Comparison of ENCODE assay signal across 13 mouse cellular contexts in genomic region chr9:77535021-77535744, GRCm38 (mm10). TPM values are rescaled to one million over a fixed set of nuclear protein-coding genes. Genes with fewer than 3 reads are reported as not detected.
DNase-seq lines count a peak whose midpoint lies in the region; ATAC-seq lines count a peak whose summit lies in the region.
"Had no signal": no experiment of that assay in that cellular context is flagged by ENCODE, and none has a peak within 500 bp of the region (broad histone marks: within the 10 kb centered on the region; RNA-seq: fewer than 3 reads in every experiment).

No protein-coding gene starts in this region.

- no peaks in the 10 kb centered on the region for H3K9me3 ChIP-seq in heart, embryonic 13.5 days
- H3K9me3 ChIP-seq in forebrain, embryonic 13.5 days (replicated peaks): no peaks in the 10 kb centered on the region
- no peaks in the 10 kb centered on the region for H3K9me3 ChIP-seq in neural tube, embryonic 15.5 days (replicated peaks)
- H3K9me3 ChIP-seq: liver, embryonic 13.5 days had no signal

- peak overlapping the region; percentile 55 for H3K4me2 ChIP-seq in heart, embryonic 13.5 days
- H3K4me2 ChIP-seq in forebrain, embryonic 13.5 days: peak overlapping the region; percentile 34
- peak overlapping the region; percentile 22; the same call in 1 of the 2 replicates for H3K4me2 ChIP-seq in neural tube, embryonic 15.5 days
- H3K4me2 ChIP-seq: liver, embryonic 13.5 days had no signal

- H3K27me3 ChIP-seq in heart, embryonic 13.5 days (replicated peaks): no peaks in the 10 kb centered on the region
- no peaks in the 10 kb centered on the region for H3K27me3 ChIP-seq in forebrain, embryonic 13.5 days
- H3K27me3 ChIP-seq in neural tube, embryonic 15.5 days (replicated peaks): no peaks in the 10 kb centered on the region
- H3K27me3 ChIP-seq: liver, embryonic 13.5 days had no signal

- 20% methylated on average over 17 of the region's 17 CpGs for WGBS in heart, embryonic 13.5 days
- 17% methylated on average over 17 of the region's 17 CpGs for WGBS in forebrain, embryonic 13.5 days
- WGBS in neural tube, embryonic 15.5 days: 30% methylated on average over 17 of the region's 17 CpGs

- H3K27ac ChIP-seq in heart, embryonic 13.5 days (replicated peaks): 0 out of 2 replicates have a peak overlapping the region, but pooled peaks have one; percentile 17
- H3K27ac ChIP-seq in forebrain, embryonic 13.5 days: no peak overlapping the region
- H3K27ac ChIP-seq in neural tube, embryonic 15.5 days (replicated peaks): no peak overlapping the region
- H3K27ac ChIP-seq: kidney, postnatal 0 days; liver, embryonic 13.5 days; macrophage had no signal

- no peaks in the 10 kb centered on the region for H3K36me3 ChIP-seq in heart, embryonic 13.5 days
- H3K36me3 ChIP-seq in forebrain, embryonic 13.5 days (ENCODE audit: poor library complexity, severe bottlenecking): no peaks in the 10 kb centered on the region
- no peaks in the 10 kb centered on the region for H3K36me3 ChIP-seq in neural tube, embryonic 15.5 days
- H3K36me3 ChIP-seq: liver, embryonic 13.5 days had no signal

- peak; percentile 25; the same call in 1 of the 2 replicates for ATAC-seq in heart, embryonic 13.5 days (ENCODE audit: extremely low read depth, insufficient number of reproducible peaks, low FRiP score, low TSS enrichment)
- peak; percentile 46 for ATAC-seq in forebrain, embryonic 13.5 days
- no peak for ATAC-seq in neural tube, embryonic 15.5 days (ENCODE audit: low FRiP score)
- ATAC-seq in granulocyte monocyte progenitor cell, adult 5-6 weeks (replicated peaks; ENCODE audit: poor library complexity, severe bottlenecking): no peak

- peak overlapping the region; percentile 56 for H3K9ac ChIP-seq in heart, embryonic 13.5 days
- H3K9ac ChIP-seq in forebrain, embryonic 13.5 days: peak overlapping the region; percentile 35; the same call in 1 of the 2 replicates
- H3K9ac ChIP-seq in neural tube, embryonic 15.5 days (replicated peaks): no peak overlapping the region
- H3K9ac ChIP-seq: liver, embryonic 13.5 days had no signal

- H3K4me3 ChIP-seq in heart, embryonic 13.5 days: peak overlapping the region; percentile 24; the same call in 1 of the 2 replicates
- H3K4me3 ChIP-seq in forebrain, embryonic 13.5 days: no peak overlapping the region
- H3K4me3 ChIP-seq in neural tube, embryonic 15.5 days (replicated peaks): no peak overlapping the region
- H3K4me3 ChIP-seq: liver, embryonic 13.5 days had no signal

- DNase-seq in heart, adult 18-20 months: no peak
- DNase-seq in cerebellum, adult 11-12 months: peak; percentile 25
- DNase-seq in adrenal gland, adult 2 months: no peak
- DNase-seq in frontal cortex, postnatal 36 days (ENCODE audit: low spot score in 2 of 2): no peak
- DNase-seq: adrenal gland, postnatal 10 days; heart, postnatal 4 days; liver, embryonic 13.5 days had no signal

- H3K4me1 ChIP-seq in heart, embryonic 13.5 days: peaks cover 48% of the 10 kb centered on the region
- peaks cover 39% of the 10 kb centered on the region for H3K4me1 ChIP-seq in forebrain, embryonic 13.5 days
- peaks cover 23% of the 10 kb centered on the region for H3K4me1 ChIP-seq in neural tube, embryonic 15.5 days

RNA-seq across cellular contexts. Expression of gene Lrrc1, which starts 9.5 kb away (rescaled TPM):
- 12.6 and 13.0 TPM in 2 replicates for polyA plus RNA-seq in heart, embryonic 13.5 days (2015; fragmentation: Nextera tagmentation; extraction: Ambion mirVana)
- total RNA-seq in heart, adult 18-20 months (2021): 10 to 100 TPM; 14.3 to 16.9 TPM
- polyA plus RNA-seq in forebrain, embryonic 13.5 days (2015; fragmentation: Nextera tagmentation; extraction: Ambion mirVana): 12.5 and 13.0 TPM in 2 replicates
- 4.8 and 8.6 TPM in 2 replicates for polyA plus RNA-seq in neural tube, embryonic 15.5 days (2015; fragmentation: Nextera tagmentation; extraction: Ambion mirVana)
- total RNA-seq in adrenal gland, adult 2 months (2021): 10 to 100 TPM; 10.0 to 15.1 TPM
- polyA plus RNA-seq in adrenal gland, adult 2 months (2012; rRNA removed): 10.7 and 22.8 TPM in 2 replicates
- total RNA-seq in granulocyte monocyte progenitor cell, adult 5-6 weeks (2014; fragmentation: Nextera tagmentation): 16.3 and 17.1 TPM in 2 replicates
- total RNA-seq in granulocyte monocyte progenitor cell, adult 5-6 weeks (2017): 9.5 and 10.9 TPM in 2 replicates

Comparison
In these comparisons a context has a peak if more than half of its experiments do, and no peak if none do; other contexts are left out.
1. ATAC-seq: peak in heart, embryonic 13.5 days (single experiment) and forebrain, embryonic 13.5 days (single experiment); none in neural tube, embryonic 15.5 days (single experiment) and granulocyte monocyte progenitor cell, adult 5-6 weeks (single experiment).
2. Peak in every context shown above with its lines, with median percentiles within 50 percentile points of each other: H3K4me2 ChIP-seq.